Mouse (Mus musculus) erythroblast, embryonic 14.5 days (primary cell): ENCODE data around the gene Eif3i.

Source experiments
- GATA1 ChIP-seq: IDR thresholded peaks from 2 replicates; pipeline ENCODE4 v1.6.1; 2012; ENCODE audit warnings: low read length, inconsistent platforms, mixed read lengths
- TAL1 ChIP-seq: IDR thresholded peaks from 3 replicates; pipeline ENCODE4 v1.6.1; 2012; ENCODE audit warnings: low read length, inconsistent platforms, mixed read lengths

DNA sequence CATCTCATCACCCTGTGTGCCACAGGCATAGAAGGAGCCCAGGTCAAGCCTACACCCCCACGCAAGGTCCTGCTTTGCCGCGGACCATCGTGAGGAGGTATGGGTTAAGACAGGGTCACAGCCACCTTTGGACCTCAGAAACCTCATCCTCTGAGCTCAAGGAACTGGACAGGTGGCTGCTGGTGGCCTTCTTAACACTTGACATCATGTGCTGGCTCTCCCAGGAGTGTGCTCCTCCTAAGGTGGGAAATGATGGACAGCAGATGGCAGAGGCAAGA lies 27.4 kb downstream of the Eif3i start:
- no peak for TF ChIP-seq TAL1
- no peak for TF ChIP-seq GATA1
